Mouse (Mus musculus) activated CD4-positive, CD25-positive, alpha-beta regulatory T cell, adult 4 months (primary cell): ENCODE measurements around the gene Tmigd3. TPM values are rescaled to one million over a fixed set of nuclear protein-coding genes. Genes with fewer than 3 reads are reported as not detected.
A peak's percentile ranks its signal among the peaks of the same experiment; 100 is the strongest.
"Not testable (repeated sequence)": the region's sequence is repeated elsewhere in the genome, so short reads cannot be mapped to it uniquely, and the experiment has no call there.

Experiments
- ATAC-seq: one replicate; pipeline ENCODE4 v1.8.0; 2017
- polyA plus RNA-seq, 2 experiments: library from polyadenylated mRNA; unstranded; fragments of 100-300 nt; shearing (Covaris generic); gene quantifications; one replicate each; pipeline ENCODE4 v1.2.1; 2017

Gene Tmigd3
- polyA plus RNA-seq, 2 experiments from 2014 or later = not detected

GRCm38 (mm10) chr3:105904721-105905120, 34.0 kb downstream of the Tmigd3 start:
- ATAC-seq = no peak

DNA sequence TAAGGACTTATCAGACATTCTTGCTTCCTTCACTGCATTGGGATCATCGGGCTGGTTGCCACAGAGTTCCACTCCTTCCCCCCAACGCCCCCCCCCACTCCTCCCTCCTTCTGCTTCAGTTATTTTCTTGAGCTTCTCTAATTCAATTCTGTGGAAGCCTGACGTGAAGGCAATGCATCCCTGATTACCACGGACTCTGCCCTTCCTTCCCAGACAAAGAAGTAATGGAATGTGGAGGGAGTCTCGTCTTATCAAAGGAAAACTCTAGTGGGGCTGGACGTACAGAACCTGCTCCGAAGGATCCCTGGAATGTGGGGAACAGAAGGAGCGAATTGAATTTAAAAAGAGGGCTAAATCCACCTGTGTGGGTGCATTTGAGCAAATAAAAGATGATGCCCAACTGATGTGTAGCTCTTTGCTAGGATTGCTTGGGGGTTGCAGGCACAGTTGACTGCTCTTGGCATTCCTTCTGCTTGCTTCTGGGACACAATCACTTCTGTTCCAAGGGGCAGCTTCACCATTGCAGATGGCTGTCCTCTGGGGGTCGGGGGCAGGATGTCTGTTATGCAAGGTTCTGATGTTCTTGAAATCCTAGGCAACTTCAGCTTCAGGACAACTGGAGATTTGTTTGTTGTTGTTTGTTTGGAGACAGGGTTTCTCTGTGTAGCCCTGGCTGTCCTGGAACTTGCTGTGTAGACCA, 37.4 kb downstream of the Tmigd3 start:
- no peak for ATAC-seq

GRCm38 (mm10) chr3:105908976-105909375, 38.3 kb downstream of the Tmigd3 start:
- ATAC-seq = no peak

DNA sequence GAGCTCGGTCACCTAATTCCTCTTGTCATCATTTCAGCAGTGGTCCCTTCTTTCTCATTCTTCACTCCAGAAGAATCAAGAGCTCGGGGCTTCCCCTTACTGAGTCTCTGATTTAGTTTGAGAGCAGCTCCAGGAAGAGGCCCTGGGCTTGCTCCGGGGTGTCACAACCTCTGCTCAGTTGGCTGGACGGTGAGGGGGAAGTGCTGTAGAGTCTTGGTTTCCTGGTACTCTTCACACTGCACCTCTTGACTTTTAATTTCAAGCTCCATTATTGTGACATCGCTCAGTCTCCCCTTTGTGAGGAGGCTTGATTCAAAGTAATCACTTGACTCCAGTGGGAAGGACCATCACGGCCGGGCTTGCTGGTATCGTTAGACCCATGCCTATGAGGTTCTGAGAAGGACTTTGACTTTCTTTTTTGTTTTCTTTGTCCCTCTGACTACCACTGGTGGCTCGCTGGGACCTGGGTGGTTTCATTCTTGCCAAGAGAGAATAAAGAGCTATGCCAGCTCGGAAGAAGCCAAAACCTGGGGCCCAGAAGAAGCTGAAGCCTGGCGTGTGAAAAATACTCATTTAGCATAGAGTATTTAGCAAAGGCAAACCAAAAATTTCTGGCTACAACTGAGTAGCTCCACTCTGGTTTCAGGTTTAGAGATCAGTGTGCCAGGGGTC, 40.0 kb downstream of the Tmigd3 start:
- ATAC-seq = peak; percentile 99

GRCm38 (mm10) chr3:105912097-105912880, 41.6 kb downstream of the Tmigd3 start:
- no peak for ATAC-seq

DNA sequence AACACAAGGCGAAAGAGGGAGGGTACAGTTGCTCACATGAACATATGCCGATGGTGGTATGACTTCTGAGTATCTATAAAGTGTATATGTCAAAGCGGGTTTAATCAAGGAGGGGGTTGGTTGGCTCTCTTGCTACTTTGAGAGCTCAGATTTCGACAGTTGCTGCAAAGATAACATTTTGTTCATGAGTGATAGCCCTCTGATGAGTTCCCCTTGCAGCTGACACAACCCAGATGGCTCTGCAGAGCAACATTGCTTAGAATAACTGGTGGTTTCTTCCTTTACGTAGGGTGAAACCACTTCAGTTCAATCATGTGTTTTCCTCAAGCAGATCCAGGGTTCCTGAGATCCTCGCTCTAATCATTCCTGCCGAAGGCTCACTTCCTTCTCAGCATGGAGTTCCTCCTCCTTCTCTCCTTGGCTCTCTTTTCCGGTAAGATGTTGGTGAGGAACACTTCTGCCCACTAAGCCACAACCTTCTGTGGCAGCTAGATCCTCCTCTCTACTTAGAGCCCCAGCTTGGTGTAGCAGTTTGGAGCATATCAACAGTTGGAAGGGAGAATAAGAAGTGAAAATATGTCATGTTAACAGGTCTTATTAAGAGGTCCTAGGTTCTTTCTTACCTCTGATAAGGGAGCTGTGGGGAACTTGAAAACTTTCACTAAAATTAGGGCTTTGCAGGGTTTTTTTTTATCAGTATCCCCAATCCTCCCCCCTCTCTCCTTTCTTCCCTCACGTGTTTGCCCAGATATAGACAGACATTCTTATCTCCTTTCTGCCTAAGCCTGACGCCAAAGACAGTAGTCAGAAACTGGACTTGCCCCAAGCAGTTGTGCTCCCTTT, 43.4 kb downstream of the Tmigd3 start:
- no peak for ATAC-seq

- ATAC-seq = no peak
These were observed 44.6 kb downstream of the Tmigd3 start for GRCm38 (mm10) chr3:105915281-105915680.

DNA sequence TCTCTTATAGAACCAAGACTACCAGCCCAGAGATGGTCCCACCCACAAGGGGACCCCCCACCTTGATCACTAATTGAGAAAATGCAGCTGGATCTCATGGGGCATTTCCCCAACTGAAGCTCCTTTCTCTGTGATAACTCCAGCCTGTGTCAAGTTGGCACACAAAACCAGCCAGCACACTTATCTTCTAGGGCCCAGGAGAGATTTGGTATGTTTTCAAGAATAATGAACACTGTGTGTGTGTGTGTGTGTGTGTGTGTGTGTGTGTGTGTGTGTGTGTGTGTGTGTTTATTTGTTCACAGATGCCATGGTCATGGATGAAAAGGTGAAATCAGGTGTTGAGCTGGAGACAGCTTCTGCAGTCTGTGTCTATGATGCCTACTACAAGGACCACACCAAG, 45.8 kb downstream of the Tmigd3 start:
- ATAC-seq = not testable (repeated sequence)

GRCm38 (mm10) chr3:105917656-105918354, 47.1 kb downstream of the Tmigd3 start:
- ATAC-seq = no peak

- ATAC-seq = no peak
These were observed 47.6 kb downstream of the Tmigd3 start for GRCm38 (mm10) chr3:105918355-105918745.

- ATAC-seq = not testable (repeated sequence)
These were observed 50.0 kb downstream of the Tmigd3 start for GRCm38 (mm10) chr3:105920743-105921142.

GRCm38 (mm10) chr3:105921959-105922358, 51.3 kb downstream of the Tmigd3 start:
- ATAC-seq = no peak

- no peak for ATAC-seq
These were observed 53.9 kb downstream of the Tmigd3 start for GRCm38 (mm10) chr3:105924616-105925015.

DNA sequence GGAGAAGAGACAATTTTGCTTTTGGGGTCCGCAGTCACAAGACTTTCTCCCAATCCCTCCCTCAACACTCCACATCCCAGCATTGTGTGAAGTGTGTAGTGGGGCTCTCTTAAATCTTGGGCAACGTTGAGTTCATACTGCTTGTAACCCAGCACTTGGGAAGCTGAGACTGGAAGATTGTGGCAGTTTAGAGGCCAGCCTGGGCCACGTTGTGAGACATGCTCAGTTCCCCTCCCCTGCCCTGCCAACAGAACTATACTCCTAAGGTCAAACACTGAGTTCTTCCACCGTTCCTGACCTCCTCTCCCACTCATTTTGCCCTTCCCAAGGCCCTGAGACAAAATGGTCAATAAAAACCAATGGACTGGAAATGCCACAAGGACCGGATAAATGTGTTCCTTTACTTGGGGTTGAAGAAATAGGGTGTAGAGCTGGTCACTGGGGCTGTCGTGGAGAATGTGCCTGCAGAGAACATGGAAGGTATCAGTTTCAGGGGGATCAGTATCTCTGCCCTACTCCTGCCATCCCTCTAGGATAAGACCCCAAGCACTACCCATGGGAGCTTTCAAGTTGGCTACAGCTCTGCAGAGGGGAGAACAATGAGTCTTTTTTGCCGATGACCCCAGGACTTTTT, 57.0 kb downstream of the Tmigd3 start:
- no peak for ATAC-seq

DNA sequence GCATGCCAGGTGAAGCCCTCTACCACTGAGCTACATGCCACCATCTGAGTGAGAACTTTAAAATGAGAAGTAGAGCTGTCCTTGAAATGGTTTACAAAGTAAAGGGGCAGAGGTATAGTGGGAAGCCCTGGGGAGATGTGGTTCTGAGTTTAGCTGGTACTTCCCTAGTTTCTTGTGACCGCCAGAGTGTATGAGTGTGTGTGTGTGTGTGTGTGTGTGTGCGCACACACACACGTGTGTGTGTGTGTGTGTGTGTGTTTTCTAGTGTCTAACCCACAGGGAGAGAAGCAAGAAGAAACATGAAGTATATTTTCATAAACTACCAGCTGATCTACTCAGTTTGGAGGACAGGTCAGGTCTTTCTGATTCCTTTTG, 57.5 kb downstream of the Tmigd3 start:
- no peak for ATAC-seq

GRCm38 (mm10) chr3:105928781-105929180, 58.1 kb downstream of the Tmigd3 start:
- no peak for ATAC-seq

GRCm38 (mm10) chr3:105929821-105930220, 59.1 kb downstream of the Tmigd3 start:
- no peak for ATAC-seq

GRCm38 (mm10) chr3:105931095-105931494, 60.4 kb downstream of the Tmigd3 start:
- no peak for ATAC-seq

GRCm38 (mm10) chr3:105932240-105933071, 61.8 kb downstream of the Tmigd3 start, which contains the start of gene I830077J02Rik:
Gene I830077J02Rik, minus strand, starts transcription at chr3:105932664.
- no peak for ATAC-seq

- no peak for ATAC-seq
These were observed 63.2 kb downstream of the Tmigd3 start for GRCm38 (mm10) chr3:105933926-105934325.
